Mouse (Mus musculus) layer of hippocampus, adult 11-12 months (tissue): Measurements from ENCODE around the gene Mal.
A peak's percentile ranks its signal among the peaks of the same experiment; 100 is the strongest.

ENCODE experiments used
- DNase-seq: peaks from one replicate; pipeline ENCODE4 v3.0.0; 2022; ENCODE audit warnings: low spot score

Gene Mal

DNA sequence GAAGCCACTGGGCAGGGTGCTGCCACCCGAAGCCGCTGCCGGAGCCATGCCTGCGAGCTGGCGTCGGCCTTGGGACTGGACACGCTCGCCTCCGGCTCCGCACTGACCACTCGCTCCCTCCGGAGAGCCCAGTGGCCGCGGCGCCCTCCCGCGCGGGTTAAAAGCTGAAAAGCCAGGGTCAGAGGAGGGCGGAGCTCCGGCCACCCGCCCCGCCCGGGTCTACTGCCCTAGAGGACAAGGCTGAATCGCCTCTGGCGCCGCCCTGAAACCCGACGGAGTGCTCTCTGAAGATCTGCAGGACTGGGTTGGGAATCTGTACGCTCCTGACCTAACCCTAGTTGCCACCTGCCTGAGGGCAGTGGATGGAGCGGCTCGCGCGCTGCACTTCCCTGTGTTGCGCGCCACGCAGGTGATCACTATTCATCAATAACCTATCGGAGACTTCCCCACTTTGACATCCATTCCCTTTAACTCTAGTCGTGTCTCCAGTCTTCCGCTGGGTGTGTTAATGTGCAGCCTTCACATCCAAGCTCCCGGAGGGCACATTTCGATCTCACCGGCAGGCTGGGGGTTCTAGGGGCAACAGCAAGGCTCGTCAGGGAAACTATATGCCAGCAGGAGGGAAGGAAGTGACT lies at the start of gene Mal:
TSS of gene Mal (minus strand) at position 610 of the 635 bp plus-strand sequence.
- DNase-seq = peak; percentile 58

DNA sequence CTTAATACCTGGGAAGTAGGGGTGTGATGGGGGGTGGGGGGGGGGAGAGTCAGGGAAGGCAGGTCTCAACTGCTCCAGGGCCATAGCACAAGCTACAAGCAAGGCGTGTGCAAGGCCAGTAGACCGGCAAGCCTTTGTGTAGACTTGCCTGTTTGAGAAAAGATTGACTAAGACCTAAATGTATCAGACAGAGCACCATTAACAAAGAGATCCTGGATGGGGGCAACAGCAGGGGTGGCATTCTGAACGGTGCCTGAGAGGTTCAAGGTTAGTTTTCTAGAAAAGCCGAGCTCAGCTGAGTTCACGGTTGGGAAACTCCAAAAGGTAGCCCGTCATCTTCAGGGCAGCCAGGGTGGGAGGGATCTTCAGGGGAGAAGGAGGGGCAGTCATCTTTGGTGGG lies 48.8 kb upstream of the Mal start:
- DNase-seq = no peak

DNA sequence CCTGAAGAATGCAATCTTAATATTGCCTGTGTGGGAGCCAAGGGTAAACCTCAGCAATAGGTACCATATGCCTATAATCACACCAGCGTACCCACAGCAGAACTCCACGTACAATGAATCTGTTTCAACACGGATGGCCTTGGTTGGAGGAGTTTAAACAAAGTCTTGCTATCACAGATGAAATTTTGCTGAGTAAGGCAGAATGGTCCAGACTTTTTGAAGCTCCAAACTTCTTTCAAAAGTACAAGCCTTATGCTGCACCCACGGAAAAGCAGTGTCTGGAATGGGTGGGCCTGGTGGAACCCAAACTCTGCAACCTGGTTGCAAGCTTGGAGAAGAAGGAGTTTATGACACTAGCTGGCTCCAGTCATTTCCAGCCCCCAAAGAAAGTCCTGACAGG lies 32.7 kb upstream of the Mal start:
- no peak for DNase-seq

DNA sequence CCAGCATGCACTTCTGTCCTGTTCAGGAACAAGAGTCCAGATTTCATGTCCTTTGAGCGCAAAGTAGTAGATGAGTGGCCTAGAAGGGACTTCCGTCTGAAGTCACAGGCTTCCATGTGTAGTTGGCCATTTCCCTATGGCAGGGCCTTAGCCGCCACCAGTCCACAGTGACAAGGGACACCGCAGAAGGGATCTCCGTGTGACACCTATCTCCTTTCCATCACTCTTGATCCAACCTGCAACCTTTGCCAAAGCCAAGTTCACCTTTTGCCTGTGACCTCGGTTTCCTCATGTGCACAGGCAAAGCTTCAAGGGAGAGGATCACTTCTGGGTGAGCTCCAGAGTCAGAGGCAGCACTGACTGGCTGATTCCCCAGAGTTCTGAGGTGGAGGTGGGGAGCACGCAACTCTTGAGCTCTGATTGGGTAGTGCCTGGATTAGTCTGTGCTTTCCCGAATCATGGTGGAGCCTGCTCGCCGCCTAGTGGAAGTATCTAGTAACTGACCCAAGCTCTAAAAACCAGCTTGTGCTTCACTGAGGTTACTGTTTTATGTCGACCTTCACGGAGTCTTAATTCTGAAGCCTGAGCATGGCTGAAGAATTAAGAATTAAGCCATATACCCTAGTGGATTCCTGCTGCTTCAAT lies 27.3 kb upstream of the Mal start:
- peak; percentile 78 for DNase-seq

DNA sequence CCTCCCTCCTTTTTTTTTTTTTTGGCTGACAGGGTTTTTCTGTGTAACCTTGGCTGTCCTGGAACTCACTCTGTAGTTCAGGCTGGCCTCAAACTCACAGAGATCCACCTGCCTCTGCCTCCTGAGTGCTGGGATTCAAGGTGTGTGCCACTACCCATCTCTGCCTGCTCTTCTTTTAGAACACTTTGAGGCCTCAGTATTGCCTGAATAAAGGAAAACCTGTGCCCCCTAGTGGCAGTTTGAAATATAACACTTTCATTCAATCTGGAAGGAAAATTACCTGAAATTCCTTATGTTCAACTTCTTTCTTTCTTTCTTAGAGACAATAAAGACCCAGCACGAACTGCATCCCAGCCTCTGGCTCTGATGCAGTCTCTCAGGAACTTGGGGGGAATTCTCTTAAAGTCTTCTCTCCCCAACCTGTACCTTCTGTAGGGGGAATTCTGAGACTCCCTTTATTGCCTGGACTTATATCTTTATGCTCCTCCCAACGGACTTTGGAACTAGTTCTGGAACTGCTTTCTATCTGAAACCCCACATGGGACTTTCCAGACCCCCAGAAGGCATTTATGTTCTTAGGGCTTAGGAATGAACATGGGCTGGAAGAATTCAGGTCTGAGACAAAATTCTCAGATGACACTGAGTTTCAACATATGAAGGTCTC lies 11.5 kb upstream of the Mal start:
- DNase-seq = peak; percentile 43

DNA sequence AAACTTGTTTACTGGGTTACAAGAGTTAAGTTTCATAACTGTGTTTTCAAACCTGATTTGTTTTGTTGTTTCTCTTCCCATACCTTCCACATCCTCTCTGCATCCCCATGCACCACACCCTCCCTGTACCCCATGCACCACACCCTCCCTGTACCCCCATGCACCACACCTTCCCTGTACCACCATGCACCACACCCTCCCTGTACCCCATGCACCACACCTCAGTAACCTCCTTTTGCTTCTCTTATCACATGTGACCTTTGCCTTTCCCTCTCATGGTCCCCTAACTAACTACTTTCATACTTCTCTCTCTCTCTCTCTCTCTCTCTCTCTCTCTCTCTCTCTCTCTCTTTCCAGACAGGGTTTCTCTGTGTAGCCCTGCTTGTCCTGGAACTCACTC lies 10.5 kb upstream of the Mal start:
- DNase-seq = no peak

DNA sequence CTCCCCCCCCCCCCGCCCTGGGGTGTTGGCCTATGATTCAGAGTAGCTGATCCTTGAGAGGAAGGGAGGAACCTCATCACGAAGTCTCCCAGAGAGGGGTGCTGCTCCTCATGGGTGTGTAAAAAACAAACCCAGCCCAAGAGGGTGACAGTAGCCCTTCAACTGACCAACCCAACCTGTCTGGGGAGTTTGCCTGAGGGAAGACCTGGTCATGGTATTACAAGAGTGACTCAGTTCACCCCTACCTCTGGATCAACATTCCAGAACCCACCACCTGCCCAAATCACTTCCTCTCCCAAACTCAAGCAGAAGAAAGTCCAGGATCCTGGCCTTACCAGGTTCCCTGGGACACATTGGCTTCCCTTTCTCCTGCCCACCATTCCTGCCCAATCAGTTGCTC lies 6.2 kb upstream of the Mal start:
- DNase-seq = no peak

DNA sequence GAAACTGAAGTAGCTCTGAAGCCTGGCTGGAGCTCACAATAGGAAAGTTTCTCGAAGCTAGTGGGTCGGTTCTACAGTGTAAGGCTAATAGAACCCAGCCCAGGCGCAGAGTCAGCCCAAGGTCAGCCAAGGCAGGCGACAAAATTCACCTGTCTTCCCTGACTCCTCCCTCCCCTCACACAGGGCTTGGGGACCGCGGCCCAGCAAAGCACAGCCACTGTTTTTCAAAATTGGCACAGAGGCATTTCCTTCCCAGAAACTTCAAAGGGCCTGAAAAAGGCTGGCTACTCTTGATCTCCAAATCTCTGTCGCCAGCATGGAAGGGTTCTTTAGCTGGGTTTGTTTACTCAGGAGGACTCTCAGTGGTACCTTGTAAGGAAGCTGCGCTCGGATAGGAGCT lies 1.1 kb downstream of the Mal start:
- no peak for DNase-seq

DNA sequence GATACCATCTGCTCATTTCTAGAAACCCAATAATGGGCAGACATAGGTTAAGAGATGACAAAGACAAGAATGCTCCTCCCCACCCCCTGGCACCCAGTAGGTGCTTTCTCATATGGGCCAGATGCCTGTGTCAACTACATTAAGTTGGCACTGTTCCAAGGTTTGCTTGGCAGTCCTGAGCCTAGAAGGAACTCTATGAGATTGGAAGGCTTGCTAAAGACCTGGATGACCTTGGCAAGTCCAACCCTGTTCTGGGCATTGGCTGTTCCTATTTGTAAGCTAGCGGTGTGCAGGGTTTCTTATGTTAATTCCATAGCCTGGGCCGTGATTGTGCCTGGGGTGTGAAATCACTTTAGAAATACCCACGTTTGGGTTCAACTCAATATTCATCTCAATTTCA lies 1.7 kb downstream of the Mal start:
- DNase-seq = no peak

DNA sequence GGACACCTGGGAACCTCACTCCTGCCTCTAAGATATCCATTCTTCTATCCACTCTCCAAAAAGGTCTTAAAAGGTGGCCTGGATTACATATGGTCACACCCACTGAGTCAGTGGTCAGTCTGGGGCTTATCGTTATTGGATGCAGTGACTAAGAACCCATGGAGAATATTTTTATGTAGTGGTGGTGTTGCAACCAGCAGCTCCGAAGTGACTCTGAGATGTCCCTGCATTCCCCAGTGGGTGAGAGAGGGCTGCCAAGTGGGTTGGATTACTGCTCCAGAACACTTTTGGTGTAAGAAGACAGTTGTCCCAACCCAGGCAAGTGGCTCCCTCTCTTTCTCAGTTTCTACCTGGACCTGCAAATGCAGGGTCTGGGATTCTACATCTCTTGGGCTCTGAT lies 3.7 kb downstream of the Mal start:
- DNase-seq = no peak

DNA sequence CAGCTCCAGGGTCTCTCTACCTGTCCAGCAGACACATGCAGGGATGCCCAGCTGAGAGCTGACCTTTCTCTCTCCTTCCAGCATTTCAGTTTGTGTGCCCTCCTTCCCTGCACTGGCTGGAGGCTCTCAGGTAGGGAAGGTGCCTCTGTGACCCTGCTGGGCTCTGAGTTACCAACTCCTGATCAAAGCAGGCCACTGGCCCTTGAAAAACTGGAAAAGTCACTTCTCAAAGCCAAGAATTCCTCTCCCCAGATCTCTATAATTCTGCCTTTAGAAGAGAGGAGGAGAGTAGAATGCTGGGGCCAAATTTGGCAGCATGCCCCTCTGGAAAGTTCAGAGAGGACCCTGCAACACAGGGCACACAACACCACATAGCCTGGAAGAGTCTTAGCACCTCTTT lies 4.2 kb downstream of the Mal start:
- DNase-seq = no peak

DNA sequence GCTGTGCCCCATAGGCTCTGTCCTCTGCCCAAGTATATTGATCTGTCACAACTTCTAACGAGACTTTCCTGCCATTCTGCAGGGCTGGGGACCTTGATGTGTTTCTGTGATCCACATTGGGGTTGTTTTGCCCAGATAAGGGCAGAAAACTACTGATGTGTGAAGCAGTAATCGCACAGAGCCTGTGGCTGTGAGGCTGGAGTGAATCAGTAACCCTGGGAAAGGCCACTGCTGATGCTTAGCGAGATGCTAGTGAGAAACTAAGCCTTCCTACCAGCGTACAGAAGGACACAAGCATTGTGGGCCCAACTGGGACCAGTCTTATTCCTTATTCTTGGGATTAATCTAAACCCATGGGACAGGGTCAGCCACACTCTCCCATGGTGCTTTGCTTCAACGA lies 4.9 kb downstream of the Mal start:
- no peak for DNase-seq

DNA sequence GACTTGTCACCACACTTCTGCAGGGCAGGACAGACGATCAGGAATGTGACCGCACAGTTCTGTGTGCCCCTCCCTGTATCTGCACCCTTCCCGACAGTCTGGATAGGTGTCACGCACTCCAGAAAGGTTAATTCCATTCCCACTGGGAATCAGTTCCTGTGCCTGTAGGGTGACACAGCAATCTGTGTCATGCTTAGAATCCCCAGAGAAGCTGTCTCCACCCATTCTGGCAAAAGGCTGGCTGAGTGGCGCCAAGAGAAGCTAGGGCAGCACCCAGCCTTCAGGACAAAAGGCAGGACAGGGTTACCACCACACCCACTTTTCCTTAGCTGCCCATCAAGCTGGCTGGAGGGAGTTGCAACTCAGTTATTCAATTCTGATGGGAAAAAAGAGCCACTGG lies 6.6 kb downstream of the Mal start:
- no peak for DNase-seq

DNA sequence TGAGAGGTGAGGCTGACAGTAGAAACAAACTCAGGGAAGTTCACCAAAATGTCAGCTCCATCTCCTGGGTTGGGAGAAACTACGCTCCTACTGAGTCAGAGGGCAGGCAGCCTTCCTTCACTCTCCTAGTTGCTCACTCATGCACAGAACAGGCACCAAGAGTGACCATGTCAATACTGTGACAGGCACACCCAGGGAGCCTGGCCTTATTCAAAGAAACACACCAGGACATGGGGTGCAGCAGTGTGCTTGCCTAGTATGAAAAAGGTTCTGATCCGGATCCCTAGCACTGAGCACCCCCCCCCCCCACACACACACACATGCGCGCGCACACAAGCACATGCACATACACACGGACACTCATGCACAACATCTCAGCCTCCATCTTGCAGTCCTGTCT lies 8.3 kb downstream of the Mal start:
- DNase-seq = no peak

DNA sequence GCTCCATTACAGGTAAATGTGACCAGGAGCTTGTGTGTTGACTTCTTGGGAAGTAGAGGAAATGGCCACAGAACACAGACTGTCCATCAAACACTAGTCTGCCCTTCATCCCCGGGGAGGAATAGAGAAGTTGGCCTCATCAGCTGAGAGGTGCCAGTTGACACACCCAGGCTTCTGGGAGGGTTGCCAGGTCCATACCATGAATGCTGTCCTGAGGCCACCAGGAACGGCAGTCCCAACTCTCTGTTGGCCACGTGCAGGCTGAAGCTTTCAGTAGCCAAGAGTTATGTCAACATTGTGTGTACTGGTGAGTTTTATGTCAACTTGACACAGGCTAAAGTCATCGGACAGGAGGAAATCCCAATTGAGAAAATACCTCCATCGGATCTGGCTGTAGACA lies 9.6 kb downstream of the Mal start:
- no peak for DNase-seq

DNA sequence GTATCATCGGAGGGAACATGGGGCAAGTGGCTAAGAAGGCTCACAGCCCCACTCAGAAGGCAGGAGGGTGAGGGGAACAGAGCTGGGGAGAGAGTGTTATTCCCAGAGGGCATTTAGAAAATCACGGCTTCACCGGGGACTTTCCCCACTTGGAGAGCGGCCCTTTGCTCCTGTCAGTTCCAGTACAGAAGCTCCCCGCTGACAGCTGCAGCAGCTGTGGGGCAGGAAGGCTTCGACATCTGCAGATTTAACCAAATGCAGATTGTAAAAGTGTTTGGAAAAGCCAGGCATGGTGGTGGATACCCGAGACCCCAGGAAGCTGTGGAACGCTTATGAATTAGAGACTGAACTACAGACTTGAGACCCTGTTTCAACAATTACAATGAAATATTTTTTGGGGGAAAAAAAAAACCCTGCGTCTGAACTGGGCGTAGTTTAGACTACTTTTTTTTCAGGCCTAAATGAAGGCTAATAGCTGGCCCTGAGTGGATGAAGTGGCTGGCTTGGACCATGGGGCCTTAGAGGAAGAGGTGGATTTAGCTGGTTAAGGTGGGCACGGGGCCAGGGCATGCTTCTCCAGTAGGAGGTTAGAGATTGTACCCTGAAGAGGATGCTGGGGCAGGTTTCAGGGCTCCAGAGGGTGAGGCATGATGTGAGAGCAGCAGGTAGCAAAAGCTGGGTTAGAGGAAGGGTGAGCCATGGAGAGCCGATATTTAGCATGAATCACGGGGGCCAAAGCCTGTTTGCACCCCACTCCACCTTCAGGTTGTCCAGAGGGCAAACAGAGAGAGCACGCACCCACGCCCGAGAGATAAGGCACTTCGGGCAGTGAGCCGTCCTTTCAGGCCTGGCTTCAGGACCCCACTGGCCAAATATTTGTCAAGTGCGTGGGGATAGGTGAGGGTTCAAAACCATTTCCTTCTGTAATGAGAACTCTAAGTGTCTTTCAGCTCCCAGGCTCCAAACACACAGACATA lies 12.5 kb downstream of the Mal start:
- no peak for DNase-seq

DNA sequence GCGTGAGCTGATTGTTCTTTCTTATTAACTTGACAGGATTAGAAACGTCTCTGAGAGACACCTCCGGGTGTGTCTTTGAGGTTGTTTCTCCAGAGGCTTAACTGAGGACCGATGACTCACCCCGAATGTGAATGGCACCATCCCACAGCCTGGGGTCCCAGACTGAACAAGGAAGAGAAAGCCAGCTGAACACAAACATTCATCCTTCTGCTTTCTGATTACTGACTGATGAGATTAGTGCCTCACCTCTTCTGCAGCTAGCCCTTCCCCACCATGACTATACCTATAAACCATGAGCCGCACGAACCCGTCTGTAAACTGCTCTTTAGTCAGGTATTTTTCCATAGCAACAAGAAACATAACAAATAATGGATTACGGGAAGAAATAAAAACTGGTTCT lies 17.5 kb downstream of the Mal start:
- no peak for DNase-seq

DNA sequence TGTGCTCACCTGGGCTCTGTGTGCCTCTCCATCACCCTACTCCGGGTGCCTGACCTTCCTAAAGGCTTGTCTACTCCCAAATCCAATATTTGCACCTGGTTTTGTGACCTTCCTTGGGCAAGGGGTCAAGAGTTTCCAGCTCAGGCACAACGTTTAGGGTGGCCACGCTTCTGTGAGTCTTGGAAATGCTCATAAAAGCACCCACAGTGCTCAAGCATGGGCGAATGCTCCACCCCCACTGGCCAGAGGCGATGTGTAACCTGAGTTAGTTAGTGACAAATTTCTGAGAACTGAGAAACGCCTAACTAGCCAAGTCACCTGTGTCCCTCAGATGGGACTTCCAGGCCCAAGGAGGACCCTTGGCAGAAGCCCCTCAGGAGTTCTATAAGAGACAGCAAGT lies 20.9 kb downstream of the Mal start:
- no peak for DNase-seq

DNA sequence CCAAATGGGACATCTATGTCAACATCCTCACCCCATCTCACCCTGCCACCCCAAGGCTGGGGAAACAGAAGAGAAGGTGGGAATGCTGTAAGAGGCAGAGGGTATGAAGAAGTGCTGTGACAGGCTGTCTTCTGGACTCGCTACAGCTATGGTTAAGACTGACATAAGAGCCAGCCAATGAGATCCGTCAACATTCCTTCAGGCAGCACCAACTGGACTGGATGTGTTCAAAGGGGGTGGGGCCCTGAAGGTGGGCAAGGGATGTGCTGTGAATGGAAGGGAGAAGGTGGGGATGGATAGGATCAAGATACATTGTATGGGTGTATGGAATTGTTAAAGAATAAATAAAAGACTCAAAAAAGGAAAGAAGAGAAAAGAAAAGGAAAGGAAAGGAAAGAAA lies 23.9 kb downstream of the Mal start:
- DNase-seq = no peak

DNA sequence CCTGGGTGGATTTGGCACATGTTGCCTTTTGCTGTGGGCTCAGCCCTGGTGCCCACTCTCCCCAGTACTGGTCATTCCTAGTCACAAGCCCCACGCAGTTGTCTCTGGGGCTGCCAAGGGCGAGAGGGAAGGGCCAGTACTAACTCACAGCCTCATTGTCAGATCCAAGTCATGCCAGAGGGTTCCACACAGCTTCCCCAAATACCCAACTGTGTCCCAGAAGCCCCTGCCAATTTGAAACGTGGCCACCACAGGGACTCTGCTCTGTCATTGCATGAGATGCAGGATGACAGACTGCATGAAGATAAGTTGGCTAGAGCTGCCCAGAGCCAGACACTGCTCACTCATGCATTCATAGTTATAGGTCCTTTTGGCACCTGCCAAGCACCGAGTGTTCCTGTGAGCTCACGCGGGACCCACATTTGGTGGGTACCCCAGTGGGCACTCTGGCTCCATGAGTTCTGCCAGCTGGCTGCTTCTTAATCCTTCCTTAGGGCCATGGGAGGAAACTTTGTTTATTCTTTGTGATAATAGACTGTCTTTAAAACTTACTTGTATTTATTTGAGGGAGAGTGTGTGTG lies 28.4 kb downstream of the Mal start:
- DNase-seq = peak; percentile 47

DNA sequence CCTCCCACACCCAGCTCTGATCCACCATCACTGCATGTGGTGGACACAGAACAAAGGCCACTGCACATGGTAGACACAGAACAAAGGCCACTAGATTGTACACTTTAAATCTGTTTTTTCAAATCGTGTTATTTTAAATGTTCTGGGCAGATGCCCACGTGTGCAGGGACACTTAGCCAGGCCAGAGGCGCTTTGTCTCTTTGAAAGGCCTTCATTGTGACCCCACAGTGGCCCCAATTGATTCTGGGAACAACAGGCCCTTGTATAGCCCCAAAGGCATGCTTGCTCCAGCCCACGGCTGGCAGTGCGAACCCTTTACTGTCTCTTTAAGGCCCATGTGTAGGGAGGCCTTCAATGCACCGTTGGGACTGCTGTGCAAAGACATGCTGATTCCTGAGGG lies 29.1 kb downstream of the Mal start:
- DNase-seq = peak; percentile 76

DNA sequence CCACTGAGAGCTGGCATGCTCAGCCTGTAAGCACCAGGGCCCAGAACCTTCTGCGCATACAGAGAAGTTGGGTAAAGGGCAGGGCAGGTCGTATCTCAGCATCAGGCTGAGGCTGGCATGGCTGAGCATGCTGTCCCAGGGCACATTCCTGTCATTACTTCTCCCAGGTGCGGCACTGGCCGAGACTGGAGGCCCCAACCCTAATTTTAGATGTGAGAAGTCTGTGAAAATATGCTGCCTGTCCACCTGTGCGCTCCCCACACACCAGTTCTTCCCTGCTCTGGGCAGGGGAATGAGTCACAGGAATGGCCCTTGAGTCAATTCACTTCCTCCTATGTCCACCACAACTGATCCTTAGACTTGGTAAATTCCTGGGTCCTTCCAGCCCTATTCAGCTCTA lies 30.8 kb downstream of the Mal start:
- no peak for DNase-seq
